Mouse (Mus musculus): ENCODE data around the gene Ndst2. TPM values are rescaled to one million over a fixed set of nuclear protein-coding genes. Genes with fewer than 3 reads are reported as not detected.

Ndst2 gene
- total and polyA plus RNA-seq, 2 experiments from 2014 or later, result 8.5 to 20.3 TPM

DNA sequence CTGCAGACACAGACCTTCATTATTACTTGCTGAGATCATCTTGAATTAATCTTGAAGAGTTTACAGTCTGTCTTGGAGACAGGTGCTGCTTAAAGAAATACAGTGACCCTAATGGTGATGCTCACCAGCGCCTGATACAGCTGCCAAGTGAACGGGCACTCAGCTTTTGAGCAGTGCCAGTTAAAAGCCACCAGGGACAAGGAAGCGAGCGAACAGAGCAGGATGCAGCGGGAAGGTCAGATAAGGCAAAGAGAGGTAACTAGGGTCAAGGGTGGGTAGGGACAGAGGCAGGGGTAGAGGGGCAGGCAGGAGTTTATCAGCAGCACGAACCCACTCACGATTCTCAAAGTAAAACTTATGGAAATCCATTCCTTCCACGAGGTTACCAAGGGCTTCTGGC, 4.1 kb upstream of the Ndst2 start:
- Histone ChIP-seq H3K4me2 (ENCODE audit: low read depth, low read length) (no peak overlapping the region), H3K4me3 (ENCODE audit: low read depth, low read length) (no peak overlapping the region), H3K27ac (ENCODE audit: low read depth) (no peak overlapping the region), H3K4me1 (ENCODE audit: control insufficient read depth, insufficient read depth) (peaks cover 14% of the 10 kb centered on the region; the same call in 1 of the 2 replicates), H3K36me3 (replicated peaks; ENCODE audit: control insufficient read depth, insufficient read depth, low read length) (peaks cover 61% of the 10 kb centered on the region), H3K27me3 (ENCODE audit: control insufficient read depth, insufficient read depth, low read length) (no peaks in the 10 kb centered on the region), H3K9me3 (replicated peaks; ENCODE audit: control insufficient read depth, low read length) (no peaks in the 10 kb centered on the region), H3K9ac (replicated peaks; ENCODE audit: low read depth, low read length) (no peak overlapping the region)
- ATAC-seq (ENCODE audit: insufficient read depth, low read depth), result no peak
- no peak for TF ChIP-seq CTCF (IDR thresholded peaks at IDR 0.05; ENCODE audit: low read depth)
- no peak for TF ChIP-seq EP300 (IDR thresholded peaks at IDR 0.05; ENCODE audit: low read depth)
- DNase-seq (ENCODE audit: low spot score), result no peak
- 52% methylated on average over 8 of the region's 8 CpGs for WGBS

DNA sequence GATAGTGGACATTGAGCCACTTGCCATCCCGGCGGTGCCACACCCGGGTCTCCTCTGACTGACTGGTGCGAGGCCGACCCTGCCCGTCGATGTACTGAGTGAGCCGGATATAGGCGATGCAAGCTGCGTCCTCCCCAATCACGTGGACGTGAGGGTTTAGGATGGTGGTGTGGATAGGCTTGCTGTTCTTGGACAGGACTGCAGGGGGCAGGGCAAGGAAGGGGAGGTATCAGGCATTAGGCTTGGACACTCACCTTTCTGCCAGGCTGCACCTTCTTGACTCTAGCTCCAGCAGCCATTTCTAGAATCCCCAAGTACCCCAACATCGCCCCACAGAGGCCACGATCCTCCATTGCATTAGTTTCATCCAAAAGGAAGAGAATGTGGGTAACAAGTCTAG, 2.9 kb upstream of the Ndst2 start:
- no peaks in the 10 kb centered on the region for H3K27me3 ChIP-seq (ENCODE audit: control insufficient read depth, insufficient read depth, low read length)
- WGBS, result 17% methylated on average over 14 of the region's 14 CpGs
- H3K4me3 ChIP-seq (ENCODE audit: low read depth, low read length), result no peak overlapping the region
- DNase-seq (ENCODE audit: low spot score) (peak; percentile 58), ATAC-seq (ENCODE audit: insufficient read depth, low read depth) (peak; percentile 20; the same call in 1 of the 2 replicates)
- no peaks in the 10 kb centered on the region for H3K9me3 ChIP-seq (replicated peaks; ENCODE audit: control insufficient read depth, low read length)
- H3K27ac ChIP-seq (ENCODE audit: low read depth), result no peak overlapping the region
- peaks cover 20% of the 10 kb centered on the region for H3K4me1 ChIP-seq (ENCODE audit: control insufficient read depth, insufficient read depth)
- H3K9ac ChIP-seq (replicated peaks; ENCODE audit: low read depth, low read length), result no peak overlapping the region
- TF ChIP-seq EP300 (IDR thresholded peaks at IDR 0.05; ENCODE audit: low read depth) (no peak), CTCF (IDR thresholded peaks at IDR 0.05; ENCODE audit: low read depth) (peak; percentile 80)
- no peak overlapping the region for H3K4me2 ChIP-seq (ENCODE audit: low read depth, low read length)
- H3K36me3 ChIP-seq (replicated peaks; ENCODE audit: control insufficient read depth, insufficient read depth, low read length), result peaks cover 57% of the 10 kb centered on the region

DNA sequence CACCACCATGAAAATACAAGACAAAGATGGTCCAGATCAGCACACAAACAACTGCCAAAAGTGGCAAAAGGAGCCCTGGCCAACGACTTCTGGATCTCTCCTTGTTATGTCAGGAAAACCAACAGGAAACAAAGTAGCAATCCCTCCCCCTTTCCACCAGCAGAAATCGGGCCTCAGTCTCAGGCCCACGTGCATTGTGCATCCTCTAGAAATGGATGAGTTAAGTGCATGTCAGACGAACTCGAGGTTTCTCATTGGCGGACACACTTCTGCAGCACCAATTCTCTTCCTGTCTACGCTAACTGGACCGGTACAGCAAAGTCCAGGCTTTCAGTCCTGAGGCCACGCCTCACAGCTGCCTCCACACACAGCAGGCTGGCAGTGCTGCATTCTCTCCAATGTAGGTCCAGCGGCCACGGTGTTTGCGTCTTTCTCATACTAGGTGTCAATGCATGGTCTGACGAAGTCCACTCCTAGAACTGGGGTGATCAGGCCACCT, 1.6 kb upstream of the Ndst2 start:
- no peak overlapping the region for H3K4me2 ChIP-seq (ENCODE audit: low read depth, low read length)
- H3K9ac ChIP-seq (replicated peaks; ENCODE audit: low read depth, low read length), result no peak overlapping the region
- no peak for TF ChIP-seq CTCF (IDR thresholded peaks at IDR 0.05; ENCODE audit: low read depth)
- TF ChIP-seq EP300 (IDR thresholded peaks at IDR 0.05; ENCODE audit: low read depth), result no peak
- peak overlapping the region; percentile 98 for H3K27ac ChIP-seq (ENCODE audit: low read depth)
- 68% methylated on average over 13 of the region's 13 CpGs for WGBS
- no peak overlapping the region for H3K4me3 ChIP-seq (ENCODE audit: low read depth, low read length)
- ATAC-seq (ENCODE audit: insufficient read depth, low read depth) (no peak), DNase-seq (ENCODE audit: low spot score) (no peak)
- H3K36me3 ChIP-seq (replicated peaks; ENCODE audit: control insufficient read depth, insufficient read depth, low read length), result peaks cover 58% of the 10 kb centered on the region
- H3K27me3 ChIP-seq (ENCODE audit: control insufficient read depth, insufficient read depth, low read length), result no peaks in the 10 kb centered on the region
- peaks cover 20% of the 10 kb centered on the region for H3K4me1 ChIP-seq (ENCODE audit: control insufficient read depth, insufficient read depth)
- H3K9me3 ChIP-seq (replicated peaks; ENCODE audit: control insufficient read depth, low read length), result no peaks in the 10 kb centered on the region

DNA sequence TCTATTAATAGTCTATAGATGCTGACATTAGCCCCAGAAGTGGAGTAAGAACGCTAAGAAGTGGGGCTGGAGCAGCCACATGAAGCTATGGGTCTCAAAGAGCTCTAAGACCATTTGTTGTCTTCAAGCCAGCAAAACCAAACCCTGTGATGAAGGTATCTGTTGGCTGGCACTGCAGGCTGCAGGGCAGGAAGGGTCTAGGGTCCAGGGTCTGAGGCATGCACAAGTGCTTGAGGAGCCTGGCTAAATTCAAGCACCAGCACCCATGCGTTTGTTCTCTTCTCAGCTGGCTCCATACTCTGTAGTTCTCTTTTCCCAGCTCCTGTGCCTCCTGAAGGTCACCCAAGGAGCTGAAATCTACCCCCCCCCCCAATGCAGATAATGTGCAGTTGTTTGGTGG, 690 bp upstream of the Ndst2 start:
- H3K9me3 ChIP-seq (replicated peaks; ENCODE audit: control insufficient read depth, low read length), result no peaks in the 10 kb centered on the region
- H3K4me2 ChIP-seq (ENCODE audit: low read depth, low read length), result peak overlapping the region; percentile 97; the same call in 1 of the 2 replicates
- no peaks in the 10 kb centered on the region for H3K27me3 ChIP-seq (ENCODE audit: control insufficient read depth, insufficient read depth, low read length)
- TF ChIP-seq EP300 (IDR thresholded peaks at IDR 0.05; ENCODE audit: low read depth), result no peak
- TF ChIP-seq CTCF (IDR thresholded peaks at IDR 0.05; ENCODE audit: low read depth), result no peak
- ATAC-seq (ENCODE audit: insufficient read depth, low read depth) (no peak), DNase-seq (ENCODE audit: low spot score) (no peak)
- no peak overlapping the region; the same call in 1 of the 2 replicates for H3K9ac ChIP-seq (replicated peaks; ENCODE audit: low read depth, low read length)
- H3K4me1 ChIP-seq (ENCODE audit: control insufficient read depth, insufficient read depth), result peaks cover 20% of the 10 kb centered on the region
- H3K27ac ChIP-seq (ENCODE audit: low read depth), result peak overlapping the region; percentile 98
- peaks cover 59% of the 10 kb centered on the region for H3K36me3 ChIP-seq (replicated peaks; ENCODE audit: control insufficient read depth, insufficient read depth, low read length)
- WGBS, result 31% methylated on average over 2 of the region's 2 CpGs
- 0 out of 2 replicates have a peak overlapping the region, but pooled peaks have one; percentile 86 for H3K4me3 ChIP-seq (ENCODE audit: low read depth, low read length)

DNA sequence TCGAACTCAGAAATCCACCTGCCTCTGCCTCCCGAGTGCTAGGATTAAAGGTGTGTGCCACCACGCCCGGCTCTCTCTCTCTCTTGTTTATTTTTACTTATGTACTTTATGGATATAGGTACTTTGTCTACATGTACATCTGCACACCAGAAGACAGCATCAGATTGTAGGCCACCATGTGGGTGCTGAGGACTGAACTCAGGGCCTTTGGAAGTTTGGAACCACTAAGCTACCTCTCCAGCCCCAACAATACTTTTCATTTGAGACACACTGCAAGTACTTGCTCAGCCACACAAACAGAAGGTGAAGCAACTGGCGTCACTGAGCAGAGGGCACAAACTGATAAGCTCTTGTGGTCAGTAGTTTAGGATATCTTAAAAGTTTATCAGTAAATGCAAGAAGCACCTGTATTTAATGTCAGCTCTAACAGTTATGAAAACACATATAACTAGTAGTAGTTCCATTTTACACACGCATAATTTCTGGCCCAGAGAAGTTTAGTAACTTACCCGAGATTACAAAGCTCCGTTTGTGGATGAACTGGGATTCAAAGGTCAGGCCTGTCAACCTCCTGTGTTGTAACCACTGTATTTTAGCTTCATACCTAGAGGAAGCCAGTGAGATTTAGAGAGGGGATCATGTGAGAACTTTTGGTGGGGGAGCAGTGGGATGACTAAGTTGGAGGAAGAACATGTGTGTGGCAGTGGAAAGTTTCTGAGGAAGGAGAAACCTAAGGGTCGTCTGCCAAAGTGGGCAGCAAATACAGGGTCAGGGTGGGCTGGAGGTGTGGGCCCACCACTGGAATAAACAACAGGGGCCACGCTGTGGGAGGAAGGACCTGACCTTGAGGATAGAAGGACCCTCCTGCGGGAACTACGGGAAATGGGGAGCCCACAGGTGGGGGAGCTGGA, 1.1 kb downstream of the Ndst2 start:
- TF ChIP-seq CTCF (IDR thresholded peaks at IDR 0.05; ENCODE audit: low read depth) (no peak), EP300 (IDR thresholded peaks at IDR 0.05; ENCODE audit: low read depth) (no peak)

More for the DNA sequence above, 1.1 kb downstream of the Ndst2 start:
- Histone ChIP-seq H3K9me3 (replicated peaks; ENCODE audit: control insufficient read depth, low read length) (no peaks in the 10 kb centered on the region), H3K9ac (replicated peaks; ENCODE audit: low read depth, low read length) (peak overlapping the region; percentile 96), H3K4me2 (ENCODE audit: low read depth, low read length) (peak overlapping the region; percentile 97), H3K36me3 (replicated peaks; ENCODE audit: control insufficient read depth, insufficient read depth, low read length) (peaks cover 60% of the 10 kb centered on the region), H3K27ac (ENCODE audit: low read depth) (peak overlapping the region; percentile 98), H3K4me3 (ENCODE audit: low read depth, low read length) (peak overlapping the region; percentile 86), H3K4me1 (ENCODE audit: control insufficient read depth, insufficient read depth) (peaks cover 20% of the 10 kb centered on the region), H3K27me3 (ENCODE audit: control insufficient read depth, insufficient read depth, low read length) (no peaks in the 10 kb centered on the region)
- 39% methylated on average over 12 of the region's 12 CpGs for WGBS
- ATAC-seq (ENCODE audit: insufficient read depth, low read depth) (no peak), DNase-seq (ENCODE audit: low spot score) (no peak)
